Mouse (Mus musculus): ENCODE data around the gene Cyp2c55. TPM values are rescaled to one million over a fixed set of nuclear protein-coding genes. Genes with fewer than 3 reads are reported as not detected.

Cyp2c55 gene
- total RNA-seq (2021): not detected
- long read RNA-seq, experiment 1: 0 reads
- long read RNA-seq, experiment 2: 0 reads

- DNase-seq: no peak
Measured at GRCm38 (mm10) chr19:39006715-39007114, at the start of gene Cyp2c55. Cyp2c55 (plus strand) TSS chr19:39007019.

- DNase-seq: no peak
Measured at GRCm38 (mm10) chr19:38970741-38971140, 36.1 kb upstream of the Cyp2c55 start.

GRCm38 (mm10) chr19:38972581-38972980, 34.2 kb upstream of the Cyp2c55 start:
- DNase-seq: no peak

GRCm38 (mm10) chr19:38973666-38974065, 33.2 kb upstream of the Cyp2c55 start:
- peak; percentile 5 for DNase-seq

GRCm38 (mm10) chr19:38976269-38976668, 30.6 kb upstream of the Cyp2c55 start:
- no peak for DNase-seq

- DNase-seq: peak; percentile 72
Measured at GRCm38 (mm10) chr19:38981966-38982365, 24.9 kb upstream of the Cyp2c55 start.

GRCm38 (mm10) chr19:38998248-38998647, 8.6 kb upstream of the Cyp2c55 start:
- DNase-seq: no peak

GRCm38 (mm10) chr19:38998676-38999075, 8.1 kb upstream of the Cyp2c55 start:
- DNase-seq: no peak

- DNase-seq: no peak
Measured at GRCm38 (mm10) chr19:39005132-39005531, 1.7 kb upstream of the Cyp2c55 start.

- DNase-seq: no peak
Measured at GRCm38 (mm10) chr19:39057928-39058327, 51.1 kb downstream of the Cyp2c55 start.

GRCm38 (mm10) chr19:39060719-39061118, 53.9 kb downstream of the Cyp2c55 start, which contains the start of gene Cyp2c65:
Cyp2c65 (plus strand) TSS chr19:39061015.
- no peak for DNase-seq

Small RNA genes lying within 50 kb of the gene (microRNA-seq; reads per million reads assigned to microRNA genes)
- gene Gm23800: 0 reads per million in 2 experiments

Other genes with a start within 250 kb of the Cyp2c55 start
- gene Noc3l, start 187.8 kb upstream of the Cyp2c55 start, total RNA-seq (2021): 1 to 10 TPM; 6.1 to 8.3 TPM
- gene Tbc1d12, start 170.4 kb upstream of the Cyp2c55 start, total RNA-seq (2021): 1 to 10 TPM; 4.2 to 5.3 TPM
- 1 to 10 TPM; 5.7 to 8.6 TPM for gene Hells, start 76.1 kb upstream of the Cyp2c55 start, total RNA-seq (2021)
- not detected for gene Cyp2c65, start 54.0 kb downstream of the Cyp2c55 start, total RNA-seq (2021)
- gene Cyp2c66, start 106.9 kb downstream of the Cyp2c55 start, total RNA-seq (2021): not detected

Measured in gastrocnemius, postnatal 10 days (tissue).